Comparison of ENCODE assay signal across 9 mouse cellular contexts in the genomic region with DNA sequence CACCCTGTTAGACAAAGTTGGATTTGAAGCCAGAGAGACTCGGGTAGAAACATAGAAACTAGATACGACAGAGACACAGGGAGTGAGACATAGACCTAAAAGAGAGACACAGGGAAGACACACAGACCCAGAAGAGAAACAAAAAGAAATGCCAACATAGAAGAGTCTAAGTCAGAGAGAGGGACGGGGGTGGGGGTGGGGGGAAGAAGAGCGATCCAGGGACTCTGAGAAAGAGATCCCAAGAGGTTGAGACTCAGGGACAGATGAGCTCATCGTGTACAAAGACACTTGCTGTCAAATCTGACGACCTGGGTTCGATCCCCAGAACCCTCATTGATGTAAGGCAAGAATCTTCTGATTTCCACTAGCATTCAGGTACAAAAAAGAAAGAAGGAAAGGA. TPM values are rescaled to one million over a fixed set of nuclear protein-coding genes. Genes with fewer than 3 reads are reported as not detected.
DNase-seq lines count a peak whose midpoint lies in the region; ATAC-seq and TF ChIP-seq lines count a peak whose summit lies in the region.
"Had no signal": no experiment of that assay in that cellular context is flagged by ENCODE, and none has a peak within 500 bp of the region (broad histone marks: within the 10 kb centered on the region; RNA-seq: fewer than 3 reads in every experiment).

No protein-coding gene starts in this region.

- no peak for ATAC-seq in heart, embryonic 15.5 days (replicated peaks; ENCODE audit: insufficient number of reproducible peaks, insufficient read depth, low FRiP score, low read depth)
- no peak for ATAC-seq in forebrain, embryonic 15.5 days (replicated peaks)
- ATAC-seq in liver, embryonic 14.5 days (ENCODE audit: insufficient read depth): no peak

- peak overlapping the region; percentile 55 for H3K4me3 ChIP-seq in heart, embryonic 15.5 days
- peak overlapping the region; percentile 73 for H3K4me3 ChIP-seq in ES-Bruce4 (ENCODE audit: low read depth, low read length)
- peak overlapping the region; percentile 34; the same call in 1 of the 2 replicates for H3K4me3 ChIP-seq in forebrain, embryonic 15.5 days
- H3K4me3 ChIP-seq in liver, embryonic 14.5 days (ENCODE audit: insufficient read depth in 1 of 2, low read depth in 2 of 2, low read length in 2 of 2): peak overlapping the region; percentile 57 to 65

- H3K9me3 ChIP-seq in heart, embryonic 15.5 days (replicated peaks): no peaks in the 10 kb centered on the region
- H3K9me3 ChIP-seq in ES-Bruce4 (replicated peaks; ENCODE audit: control insufficient read depth, insufficient read depth, low read length, poor library complexity, severe bottlenecking): no peaks in the 10 kb centered on the region
- H3K9me3 ChIP-seq in forebrain, embryonic 15.5 days: no peaks in the 10 kb centered on the region
- H3K9me3 ChIP-seq in liver, embryonic 14.5 days (ENCODE audit: control insufficient read depth, low read length): no peaks in the 10 kb centered on the region

- no peak for TF ChIP-seq POLR2A in ES-Bruce4 (IDR thresholded peaks at IDR 0.05; ENCODE audit: insufficient read depth, low read length)

- H3K4me2 ChIP-seq in heart, embryonic 15.5 days: peak overlapping the region; percentile 75
- no peak overlapping the region for H3K4me2 ChIP-seq in forebrain, embryonic 15.5 days (replicated peaks)
- peak overlapping the region; percentile 90 for H3K4me2 ChIP-seq in liver, embryonic 14.5 days (ENCODE audit: low read depth)

- H3K27ac ChIP-seq in heart, embryonic 15.5 days: no peak overlapping the region
- H3K27ac ChIP-seq in ES-Bruce4 (ENCODE audit: insufficient read depth, low read length): no peak overlapping the region
- H3K27ac ChIP-seq in forebrain, embryonic 15.5 days (replicated peaks): no peak overlapping the region
- H3K27ac ChIP-seq in liver, embryonic 14.5 days: no peak overlapping the region

- 13% methylated on average over 7 of the region's 7 CpGs for WGBS in heart, embryonic 15.5 days
- 17% methylated on average over 7 of the region's 7 CpGs for WGBS in forebrain, embryonic 15.5 days
- WGBS in liver, embryonic 14.5 days (ENCODE audit: insufficient replicate concordance): 10% methylated on average over 7 of the region's 7 CpGs

- no peak for TF ChIP-seq CTCF in ES-Bruce4 (IDR thresholded peaks at IDR 0.05; ENCODE audit: low read depth, low read length)
- no peak for TF ChIP-seq CTCF in liver, embryonic 14.5 days (IDR thresholded peaks at IDR 0.05; ENCODE audit: low read depth)

- H3K27me3 ChIP-seq in heart, embryonic 15.5 days: peaks cover 56% of the 10 kb centered on the region
- no peaks in the 10 kb centered on the region for H3K27me3 ChIP-seq in ES-Bruce4 (ENCODE audit: control insufficient read depth, insufficient read depth, low read length, poor library complexity, severe bottlenecking)
- H3K27me3 ChIP-seq in forebrain, embryonic 15.5 days: peaks cover 43% of the 10 kb centered on the region
- H3K27me3 ChIP-seq in liver, embryonic 14.5 days (ENCODE audit: control insufficient read depth, insufficient read depth, low read length): peaks cover 17% of the 10 kb centered on the region

- H3K36me3 ChIP-seq in heart, embryonic 15.5 days: no peaks in the 10 kb centered on the region
- no peaks in the 10 kb centered on the region for H3K36me3 ChIP-seq in ES-Bruce4 (ENCODE audit: control insufficient read depth, insufficient read depth, low read length, poor library complexity, severe bottlenecking)
- H3K36me3 ChIP-seq in forebrain, embryonic 15.5 days: no peaks in the 10 kb centered on the region
- no peaks in the 10 kb centered on the region for H3K36me3 ChIP-seq in liver, embryonic 14.5 days (replicated peaks; ENCODE audit: control insufficient read depth, insufficient read depth, low read depth)

- H3K9ac ChIP-seq in heart, embryonic 15.5 days: peak overlapping the region; percentile 25; the same call in 1 of the 2 replicates
- H3K9ac ChIP-seq in ES-Bruce4 (ENCODE audit: low read depth, poor library complexity, severe bottlenecking): 0 out of 2 replicates have a peak overlapping the region, but pooled peaks have one; percentile 32
- no peak overlapping the region for H3K9ac ChIP-seq in forebrain, embryonic 15.5 days (replicated peaks)
- H3K9ac ChIP-seq in liver, embryonic 14.5 days (replicated peaks): peak overlapping the region; percentile 53

- no peak for TF ChIP-seq EP300 in ES-Bruce4 (IDR thresholded peaks at IDR 0.05; ENCODE audit: insufficient read depth, low read depth, low read length)
- no peak for TF ChIP-seq EP300 in liver, embryonic 14.5 days (IDR thresholded peaks at IDR 0.05; ENCODE audit: low read depth)

- H3K4me1 ChIP-seq in heart, embryonic 15.5 days (replicated peaks): peaks cover 23% of the 10 kb centered on the region
- H3K4me1 ChIP-seq in ES-Bruce4 (ENCODE audit: control insufficient read depth, insufficient read depth, low read length): peaks cover 2% of the 10 kb centered on the region
- H3K4me1 ChIP-seq in forebrain, embryonic 15.5 days: peaks cover 22% of the 10 kb centered on the region
- H3K4me1 ChIP-seq in liver, embryonic 14.5 days (replicated peaks; ENCODE audit: control insufficient read depth in 2 of 2, insufficient read depth in 2 of 2, low read length in 1 of 2): peaks cover 3 to 6% of the 10 kb centered on the region in 2 experiments; a peak in 3 of 4 replicates

- no peak for DNase-seq in heart, postnatal 14 days
- no peak for DNase-seq in liver, embryonic 14.5 days (ENCODE audit: low read depth in 3 of 3, low spot score in 3 of 3)
- DNase-seq in spleen, adult 18-20 months: no peak
- no peak for DNase-seq in layer of hippocampus, postnatal 25 days (ENCODE audit: extremely low spot score in 1 of 2, low spot score in 1 of 2)
- no peak for DNase-seq in left cerebral cortex, adult 9 months (ENCODE audit: low spot score in 2 of 2)

- intact Hi-C loops in heart, postnatal 14 days (cut with DNase I): no loop called here

RNA-seq across cellular contexts. Expression of a gene that starts 1.1 kb away (rescaled TPM):
- polyA plus RNA-seq in heart, embryonic 15.5 days (2015; fragmentation: Nextera tagmentation; extraction: Ambion mirVana): 0.06 and 0.18 TPM in 2 replicates
- total RNA-seq in heart, postnatal 14 days (2021): under 1 TPM; 0.51 to 0.55 TPM
- polyA plus RNA-seq in ES-Bruce4 (2011; ENCODE audit: insufficient read depth, insufficient read length, low read depth, missing spikeins): 5.6 and 7.1 TPM in 2 replicates
- not detected in 2 replicates for polyA plus RNA-seq in forebrain, embryonic 15.5 days (2015; fragmentation: Nextera tagmentation; extraction: Ambion mirVana)
- 0.38 and 0.59 TPM in 2 replicates for polyA plus RNA-seq in liver, embryonic 14.5 days (2012; rRNA removed)
- polyA plus RNA-seq in liver, embryonic 14.5 days (2014; fragmentation: Nextera tagmentation; extraction: Ambion mirVana): 0.06 and 0.15 TPM in 2 replicates
- total RNA-seq in layer of hippocampus, postnatal 25 days (2021): under 1 TPM; 0.19 to 0.20 TPM

RNA-seq across cellular contexts. Expression of a gene that starts 24.3 kb away (rescaled TPM):
- 0.92 and 1.4 TPM in 2 replicates for polyA plus RNA-seq in heart, embryonic 15.5 days (2015; fragmentation: Nextera tagmentation; extraction: Ambion mirVana)
- total RNA-seq in heart, postnatal 14 days (2021): under 1 TPM; 0.12 TPM
- 0.88 and 1.4 TPM in 2 replicates for polyA plus RNA-seq in ES-Bruce4 (2011; ENCODE audit: insufficient read depth, insufficient read length, low read depth, missing spikeins)
- polyA plus RNA-seq in forebrain, embryonic 15.5 days (2015; fragmentation: Nextera tagmentation; extraction: Ambion mirVana): 11.6 and 11.7 TPM in 2 replicates
- polyA plus RNA-seq in liver, embryonic 14.5 days (2012; rRNA removed): 0.09 and 0.11 TPM in 2 replicates
- 0.04 TPM in 1 of 2 replicates, not detected in the other for polyA plus RNA-seq in liver, embryonic 14.5 days (2014; fragmentation: Nextera tagmentation; extraction: Ambion mirVana)
- 1 to 10 TPM; 5.6 to 6.2 TPM for total RNA-seq in layer of hippocampus, postnatal 25 days (2021)
- total RNA-seq: common myeloid progenitor, adult 5-6 weeks had no signal

RNA-seq across cellular contexts. Expression of a gene that starts 24.4 kb away (rescaled TPM):
- 20.5 and 23.6 TPM in 2 replicates for polyA plus RNA-seq in heart, embryonic 15.5 days (2015; fragmentation: Nextera tagmentation; extraction: Ambion mirVana)
- total RNA-seq in heart, postnatal 14 days (2021): 10 to 100 TPM; 29.8 to 30.1 TPM
- polyA plus RNA-seq in ES-Bruce4 (2011; ENCODE audit: insufficient read depth, insufficient read length, low read depth, missing spikeins): 13.4 and 15.5 TPM in 2 replicates
- polyA plus RNA-seq in forebrain, embryonic 15.5 days (2015; fragmentation: Nextera tagmentation; extraction: Ambion mirVana): 17.4 and 18.9 TPM in 2 replicates
- polyA plus RNA-seq in liver, embryonic 14.5 days (2012; rRNA removed): 14.8 and 16.5 TPM in 2 replicates
- polyA plus RNA-seq in liver, embryonic 14.5 days (2014; fragmentation: Nextera tagmentation; extraction: Ambion mirVana): 24.8 and 27.3 TPM in 2 replicates
- 10 to 100 TPM in 1 of 2 experiments, 1 to 10 TPM in 1; 9.0 to 11.5 TPM for total RNA-seq in layer of hippocampus, postnatal 25 days (2021)

RNA-seq across cellular contexts. Expression of a gene that starts 24.6 kb away (rescaled TPM):
- 0.10 and 0.43 TPM in 2 replicates for polyA plus RNA-seq in heart, embryonic 15.5 days (2015; fragmentation: Nextera tagmentation; extraction: Ambion mirVana)
- total RNA-seq in heart, postnatal 14 days (2021): not detected
- polyA plus RNA-seq in ES-Bruce4 (2011; ENCODE audit: insufficient read depth, insufficient read length, low read depth, missing spikeins): 0.48 and 0.81 TPM in 2 replicates
- 0.18 and 0.23 TPM in 2 replicates for polyA plus RNA-seq in forebrain, embryonic 15.5 days (2015; fragmentation: Nextera tagmentation; extraction: Ambion mirVana)
- polyA plus RNA-seq in liver, embryonic 14.5 days (2012; rRNA removed): 0.03 TPM in 1 of 2 replicates, not detected in the other
- not detected in 2 replicates for polyA plus RNA-seq in liver, embryonic 14.5 days (2014; fragmentation: Nextera tagmentation; extraction: Ambion mirVana)
- total RNA-seq in layer of hippocampus, postnatal 25 days (2021): 1 to 10 TPM; 1.4 to 1.6 TPM
- total RNA-seq: common myeloid progenitor, adult 5-6 weeks had no signal
